Mouse (Mus musculus): Measurements from ENCODE around the gene 1700012A03Rik.

1700012A03Rik gene

GRCm38 (mm10) chr6:32093312-32093711 lies 43.3 kb downstream of the 1700012A03Rik start:
- no peak for DNase-seq

- DNase-seq: peak in 1 of 2 experiments; percentile 2
These were observed 55.7 kb downstream of the 1700012A03Rik start for GRCm38 (mm10) chr6:32105547-32106275.
